Mouse (Mus musculus) ovary, postnatal 10 days (tissue): ENCODE measurements around the gene Spink8.

Experiments
- DNase-seq: peaks from one replicate; pipeline ENCODE4 v3.0.0; 2022; ENCODE audit warnings: low spot score

Spink8 gene

DNA sequence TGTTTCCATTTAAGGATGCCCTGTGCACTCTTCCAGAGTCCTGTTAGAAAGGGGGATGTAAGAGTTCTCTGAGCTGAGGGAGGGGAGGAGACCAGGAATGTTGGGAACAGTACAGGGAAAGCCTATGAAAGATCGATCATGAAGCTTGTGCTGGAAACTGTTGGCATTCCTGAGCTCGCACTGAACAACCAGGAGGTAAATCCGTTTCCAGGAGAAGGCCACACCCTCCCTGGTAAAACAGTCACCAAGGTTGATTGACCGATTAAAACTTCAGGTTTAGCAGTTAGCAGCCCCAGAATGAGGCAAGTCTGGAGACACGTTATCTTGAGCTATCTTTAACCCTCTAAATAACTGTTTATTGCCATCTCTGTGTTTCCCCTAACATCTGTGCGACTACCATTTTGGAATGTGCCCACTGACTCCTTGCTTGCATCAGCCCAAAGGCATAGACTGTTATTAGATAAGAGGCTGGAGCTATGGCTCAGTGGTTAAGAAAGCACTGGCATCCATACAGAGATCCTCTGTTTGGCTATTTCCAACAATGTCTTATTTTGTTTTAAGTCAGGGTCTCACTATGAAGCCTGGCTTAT is 59.0 kb downstream of the Spink8 start:
- no peak for DNase-seq

DNA sequence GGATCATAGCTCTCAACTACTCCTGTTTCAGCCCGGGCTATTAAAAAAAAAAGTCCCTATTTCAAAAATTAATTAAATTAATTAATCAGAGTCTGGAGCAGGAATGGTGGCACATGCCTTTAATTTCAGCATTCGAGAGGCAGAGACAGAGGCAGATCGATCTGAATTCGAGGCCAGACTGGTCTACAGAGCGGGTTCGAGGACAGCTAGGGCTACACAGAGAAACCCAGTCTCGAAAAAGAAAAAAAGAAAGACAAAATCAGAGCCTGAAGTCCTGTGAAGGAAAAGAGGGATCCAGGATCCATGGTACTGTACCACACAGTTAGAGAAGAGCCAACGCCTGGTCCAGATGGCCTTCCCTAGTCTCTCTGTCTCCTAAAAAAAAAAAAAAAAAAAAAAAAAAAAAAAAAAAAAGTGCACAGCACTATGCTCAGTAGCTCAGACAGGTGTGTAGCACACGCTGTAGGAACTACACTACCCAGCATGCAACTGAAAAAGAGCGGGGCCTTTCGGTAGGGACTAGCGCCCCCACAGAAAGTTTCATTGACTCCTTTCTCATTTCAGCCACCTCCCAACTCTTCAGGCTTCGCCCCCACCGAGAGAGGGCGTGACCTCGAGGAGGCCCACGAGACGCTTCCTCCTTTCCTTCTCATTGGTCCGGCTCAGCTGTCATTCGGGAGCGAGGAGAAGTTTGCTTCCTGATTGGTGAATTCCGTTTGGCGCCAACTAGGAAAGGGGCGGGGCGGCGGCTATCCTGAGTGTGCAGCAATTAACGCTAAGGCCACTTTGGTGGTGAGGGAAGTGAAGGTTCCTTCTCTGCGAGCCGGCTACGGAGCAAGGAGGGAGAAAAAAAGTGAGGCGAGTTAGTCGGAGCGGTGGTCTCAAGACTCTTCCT is 63.0 kb downstream of the Spink8 start, which contains the start of gene Cdc25a:
Cdc25a (plus strand) TSS at position 783 of the 895 bp plus-strand sequence.
- DNase-seq = peak; percentile 89

DNA sequence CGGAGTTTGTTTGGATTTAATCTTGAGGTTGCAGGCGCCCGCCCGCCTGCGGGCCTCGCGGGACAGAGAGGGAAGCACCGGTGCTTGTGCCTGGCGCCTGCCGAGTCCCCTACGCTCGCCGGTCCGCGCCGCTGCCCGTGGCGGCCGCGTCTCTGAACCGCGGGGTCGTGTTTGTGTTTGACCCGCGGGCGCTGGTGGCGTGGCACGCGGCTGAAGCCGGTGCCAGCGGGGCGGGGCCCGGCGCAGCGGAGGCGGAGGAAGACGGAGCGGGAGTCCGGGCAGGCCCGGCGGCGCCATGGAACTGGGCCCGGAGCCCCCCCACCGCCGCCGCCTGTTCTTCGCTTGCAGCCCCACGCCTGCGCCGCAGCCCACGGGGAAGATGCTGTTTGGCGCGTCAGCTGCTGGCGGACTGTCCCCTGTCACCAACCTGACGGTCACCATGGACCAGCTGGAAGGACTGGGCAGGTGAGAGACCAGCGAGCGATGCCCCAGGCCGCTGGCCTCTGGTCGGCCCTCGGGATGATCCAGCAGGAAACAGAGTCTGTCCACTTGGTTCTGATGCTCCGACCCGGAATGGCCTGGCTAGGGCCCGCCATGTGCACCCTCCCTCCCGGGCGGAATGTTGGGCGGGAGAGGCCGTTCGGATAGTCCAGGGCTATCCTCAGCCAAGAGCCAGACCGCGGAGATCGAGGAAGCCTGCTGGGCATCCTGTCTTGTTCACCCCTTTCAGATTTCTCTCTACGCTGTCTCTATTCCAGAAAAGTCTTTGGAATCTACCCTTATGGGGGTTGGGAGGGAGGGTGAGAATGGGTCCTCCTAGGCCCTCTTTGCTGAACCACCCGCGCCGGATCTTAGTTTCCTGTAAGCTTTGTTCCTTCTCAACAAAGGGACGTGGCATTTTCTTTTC is 63.9 kb downstream of the Spink8 start:
- no peak for DNase-seq
